Mouse (Mus musculus): ENCODE results near the gene Rad18. TPM values are rescaled to one million over a fixed set of nuclear protein-coding genes. Genes with fewer than 3 reads are reported as not detected.
"Not testable (repeated sequence)": the region's sequence is repeated elsewhere in the genome, so short reads cannot be mapped to it uniquely, and the experiment has no call there.

Gene Rad18
- polyA plus RNA-seq, 2 experiments: 8.3 to 22.4 TPM

GRCm38 (mm10) chr6:112713951-112714350 is 17.5 kb upstream of the Rad18 start:
- Histone ChIP-seq H3K9ac (replicated peaks) (no peak overlapping the region), H3K4me3 (ENCODE audit: insufficient read depth in 1 of 2, low read depth in 2 of 2, low read length in 2 of 2) (no peak overlapping the region), H3K36me3 (replicated peaks; ENCODE audit: control insufficient read depth, insufficient read depth, low read depth) (no peaks in the 10 kb centered on the region), H3K27ac (no peak overlapping the region), H3K4me2 (ENCODE audit: low read depth) (no peak overlapping the region), H3K9me3 (ENCODE audit: control insufficient read depth, low read length) (no peaks in the 10 kb centered on the region), H3K27me3 (ENCODE audit: control insufficient read depth, insufficient read depth, low read length) (no peaks in the 10 kb centered on the region), H3K4me1 (replicated peaks; ENCODE audit: control insufficient read depth in 2 of 2, insufficient read depth in 2 of 2, low read length in 1 of 2) (no peaks in the 10 kb centered on the region)
- TF ChIP-seq EP300 (IDR thresholded peaks at IDR 0.05; ENCODE audit: low read depth) (no peak), CTCF (IDR thresholded peaks at IDR 0.05; ENCODE audit: low read depth) (no peak)
- ATAC-seq (ENCODE audit: insufficient read depth) (no peak), DNase-seq (ENCODE audit: low read depth in 3 of 3, low spot score in 3 of 3) (no peak)
- WGBS (ENCODE audit: insufficient replicate concordance): 31% methylated on average over 3 of the region's 3 CpGs

GRCm38 (mm10) chr6:112702296-112702695 is 5.8 kb upstream of the Rad18 start:
- H3K27me3 ChIP-seq (ENCODE audit: control insufficient read depth, insufficient read depth, low read length); H3K9ac ChIP-seq (replicated peaks); H3K4me3 ChIP-seq (ENCODE audit: insufficient read depth in 1 of 2, low read depth in 2 of 2, low read length in 2 of 2); H3K4me2 ChIP-seq (ENCODE audit: low read depth); H3K27ac ChIP-seq; ATAC-seq (ENCODE audit: insufficient read depth); H3K9me3 ChIP-seq (ENCODE audit: control insufficient read depth, low read length); H3K4me1 ChIP-seq (replicated peaks; ENCODE audit: control insufficient read depth in 2 of 2, insufficient read depth in 2 of 2, low read length in 1 of 2); H3K36me3 ChIP-seq (replicated peaks; ENCODE audit: control insufficient read depth, insufficient read depth, low read depth); DNase-seq (ENCODE audit: low read depth in 3 of 3, low spot score in 3 of 3): not testable (repeated sequence)
- WGBS (ENCODE audit: insufficient replicate concordance): 70% methylated on average over 4 of the region's 4 CpGs

GRCm38 (mm10) chr6:112700392-112700791 is 3.9 kb upstream of the Rad18 start:
- Histone ChIP-seq H3K9ac (replicated peaks) (no peak overlapping the region), H3K27me3 (ENCODE audit: control insufficient read depth, insufficient read depth, low read length) (no peaks in the 10 kb centered on the region), H3K9me3 (ENCODE audit: control insufficient read depth, low read length) (no peaks in the 10 kb centered on the region), H3K27ac (no peak overlapping the region), H3K4me2 (ENCODE audit: low read depth) (no peak overlapping the region), H3K36me3 (replicated peaks; ENCODE audit: control insufficient read depth, insufficient read depth, low read depth) (no peaks in the 10 kb centered on the region), H3K4me1 (replicated peaks; ENCODE audit: control insufficient read depth in 2 of 2, insufficient read depth in 2 of 2, low read length in 1 of 2) (peaks cover 3 to 6% of the 10 kb centered on the region in 2 experiments), H3K4me3 (ENCODE audit: insufficient read depth in 1 of 2, low read depth in 2 of 2, low read length in 2 of 2) (no peak overlapping the region)
- 0% methylated on average over 1 of the region's 1 CpGs for WGBS (ENCODE audit: insufficient replicate concordance)
- DNase-seq (ENCODE audit: low read depth in 3 of 3, low spot score in 3 of 3) (no peak), ATAC-seq (ENCODE audit: insufficient read depth) (no peak)
- TF ChIP-seq EP300 (IDR thresholded peaks at IDR 0.05; ENCODE audit: low read depth) (no peak), CTCF (IDR thresholded peaks at IDR 0.05; ENCODE audit: low read depth) (peak; percentile 75)

- 47% methylated on average over 1 of the region's 1 CpGs for WGBS (ENCODE audit: insufficient replicate concordance)
- no peak overlapping the region for H3K4me2 ChIP-seq (ENCODE audit: low read depth)
- H3K9ac ChIP-seq (replicated peaks): no peak overlapping the region
- H3K36me3 ChIP-seq (replicated peaks; ENCODE audit: control insufficient read depth, insufficient read depth, low read depth): no peaks in the 10 kb centered on the region
- no peak overlapping the region for H3K4me3 ChIP-seq (ENCODE audit: insufficient read depth in 1 of 2, low read depth in 2 of 2, low read length in 2 of 2)
- H3K4me1 ChIP-seq (replicated peaks; ENCODE audit: control insufficient read depth in 2 of 2, insufficient read depth in 2 of 2, low read length in 1 of 2): peaks cover 4 to 9% of the 10 kb centered on the region in 2 experiments
- DNase-seq (ENCODE audit: low read depth in 3 of 3, low spot score in 3 of 3): no peak
- TF ChIP-seq EP300 (IDR thresholded peaks at IDR 0.05; ENCODE audit: low read depth): no peak
- TF ChIP-seq CTCF (IDR thresholded peaks at IDR 0.05; ENCODE audit: low read depth): no peak
- ATAC-seq (ENCODE audit: insufficient read depth): no peak
- H3K9me3 ChIP-seq (ENCODE audit: control insufficient read depth, low read length): no peaks in the 10 kb centered on the region
- H3K27me3 ChIP-seq (ENCODE audit: control insufficient read depth, insufficient read depth, low read length): no peaks in the 10 kb centered on the region
- no peak overlapping the region for H3K27ac ChIP-seq
Measured at GRCm38 (mm10) chr6:112699115-112699514, 2.6 kb upstream of the Rad18 start.

GRCm38 (mm10) chr6:112694492-112694891 is 2.0 kb downstream of the Rad18 start:
- TF ChIP-seq EP300 (IDR thresholded peaks at IDR 0.05; ENCODE audit: low read depth) (no peak), CTCF (IDR thresholded peaks at IDR 0.05; ENCODE audit: low read depth) (no peak)
- Histone ChIP-seq H3K4me1 (replicated peaks; ENCODE audit: control insufficient read depth in 2 of 2, insufficient read depth in 2 of 2, low read length in 1 of 2) (peaks cover 4 to 9% of the 10 kb centered on the region in 2 experiments), H3K27me3 (ENCODE audit: control insufficient read depth, insufficient read depth, low read length) (no peaks in the 10 kb centered on the region), H3K4me2 (ENCODE audit: low read depth) (peak overlapping the region; percentile 78; the same call in 1 of the 2 replicates), H3K9me3 (ENCODE audit: control insufficient read depth, low read length) (no peaks in the 10 kb centered on the region), H3K9ac (replicated peaks) (no peak overlapping the region), H3K27ac (no peak overlapping the region), H3K36me3 (replicated peaks; ENCODE audit: control insufficient read depth, insufficient read depth, low read depth) (peaks cover 5% of the 10 kb centered on the region), H3K4me3 (ENCODE audit: insufficient read depth in 1 of 2, low read depth in 2 of 2, low read length in 2 of 2) (no peak overlapping the region)
- WGBS (ENCODE audit: insufficient replicate concordance): 84% methylated on average over 5 of the region's 5 CpGs
- no peak for DNase-seq (ENCODE audit: low read depth in 3 of 3, low spot score in 3 of 3)
- no peak for ATAC-seq (ENCODE audit: insufficient read depth)

Data from liver, embryonic 14.5 days (tissue).